Mouse (Mus musculus) MEL (cell line): ENCODE measurements around the gene Slit1.

Experiments used
- CHD1 ChIP-seq: IDR thresholded peaks from 2 replicates; pipeline ENCODE4 v1.6.1; 2012; ENCODE audit warnings: low read depth, mild to moderate bottlenecking, inconsistent platforms, low read length, improper control_type of control experiment
- CTCF ChIP-seq, 3 experiments: IDR thresholded peaks in 2 of 3; conservative IDR thresholded peaks in 1 of 3; 2 replicates each; pipeline ENCODE4 v1.5.1; 2011 to 2012; ENCODE audit warnings: low read length in 3 of 3, low read depth in 2 of 3, mild to moderate bottlenecking in 2 of 3, improper control_type of control experiment in 1 of 3, inconsistent platforms in 1 of 3, mixed read lengths in 1 of 3, moderate library complexity in 1 of 3; ENCODE audit not compliant: control insufficient read depth in 1 of 3, insufficient read depth in 1 of 3, poor library complexity in 1 of 3, severe bottlenecking in 1 of 3
- EP300 ChIP-seq, 2 experiments: IDR thresholded peaks; 2 replicates each; pipeline ENCODE4 v1.6.1; 2011; ENCODE audit warnings: improper control_type of control experiment in 2 of 2, low read length in 2 of 2, low read depth in 1 of 2, mild to moderate bottlenecking in 1 of 2
- KAT2A ChIP-seq: conservative IDR thresholded peaks from 2 replicates; pipeline ENCODE4 v1.6.1; 2012; ENCODE audit warnings: low read depth, low read length, improper control_type of control experiment, inconsistent platforms
- MAFK ChIP-seq: IDR thresholded peaks from 2 replicates; pipeline ENCODE4 v1.6.1; 2011; ENCODE audit warnings: low read depth, mild to moderate bottlenecking, low read length, improper control_type of control experiment, borderline replicate concordance
- MYC ChIP-seq: IDR thresholded peaks from 2 replicates; pipeline ENCODE4 v1.6.1; 2011; ENCODE audit warnings: low read depth, mild to moderate bottlenecking, low read length, improper control_type of control experiment, moderate library complexity
- POLR2A ChIP-seq, 2 experiments: IDR thresholded peaks; 2 replicates each; pipeline ENCODE4 v1.6.1; 2011 to 2012; ENCODE audit warnings: low read length in 2 of 2, mild to moderate bottlenecking in 2 of 2, control low read depth in 1 of 2, improper control_type of control experiment in 1 of 2, low read depth in 1 of 2, moderate library complexity in 1 of 2; ENCODE audit not compliant: control insufficient read depth in 1 of 2, insufficient read depth in 1 of 2, poor library complexity in 1 of 2
- POLR2AphosphoS2 ChIP-seq: IDR thresholded peaks from 2 replicates; pipeline ENCODE4 v1.6.1; 2011; ENCODE audit warnings: low read length, improper control_type of control experiment
- SMC3 ChIP-seq: IDR thresholded peaks from 2 replicates; pipeline ENCODE4 v1.6.1; 2011; ENCODE audit warnings: low read depth, low read length, improper control_type of control experiment
- USF1 ChIP-seq: IDR thresholded peaks from 2 replicates; pipeline ENCODE4 v1.6.1; 2014; ENCODE audit warnings: low read depth, mild to moderate bottlenecking, inconsistent platforms, low read length, improper control_type of control experiment, moderate library complexity
- ZC3H11A ChIP-seq: IDR thresholded peaks from 2 replicates; pipeline ENCODE4 v1.6.1; 2012; ENCODE audit warnings: low read depth, mild to moderate bottlenecking, inconsistent platforms, low read length, improper control_type of control experiment
- ZKSCAN1 ChIP-seq: IDR thresholded peaks from 2 replicates; pipeline ENCODE4 v1.6.1; 2012; ENCODE audit warnings: low read depth, mild to moderate bottlenecking, inconsistent platforms, low read length, improper control_type of control experiment, moderate library complexity
- ZMIZ1 ChIP-seq: IDR thresholded peaks from 2 replicates; pipeline ENCODE4 v1.6.1; 2012; ENCODE audit warnings: low read depth, mild to moderate bottlenecking, inconsistent platforms, low read length, improper control_type of control experiment, moderate library complexity

GRCm38 (mm10) chr19:41737657-41738428 lies 5.6 kb downstream of the Slit1 start:
- TF ChIP-seq KAT2A, result no peak
- TF ChIP-seq POLR2A (IDR thresholded peaks at IDR 0.05; ENCODE audit: control insufficient read depth in 1 of 2, insufficient read depth in 1 of 2, low read depth in 1 of 2, low read length in 2 of 2, poor library complexity in 1 of 2), result no peak
- no peak for TF ChIP-seq CTCF (IDR thresholded peaks at IDR 0.05 in 2 of 3, conservative IDR thresholded peaks at IDR 0.05 in 1 of 3; ENCODE audit: control insufficient read depth in 1 of 3, insufficient read depth in 1 of 3, low read depth in 2 of 3, low read length in 3 of 3, poor library complexity in 1 of 3, severe bottlenecking in 1 of 3)
- no peak for TF ChIP-seq SMC3
- TF ChIP-seq ZMIZ1, result no peak
- TF ChIP-seq MAFK, result no peak
- no peak for TF ChIP-seq MYC
- no peak for TF ChIP-seq ZC3H11A
- TF ChIP-seq CHD1, result no peak
- TF ChIP-seq EP300 (IDR thresholded peaks at IDR 0.05; ENCODE audit: low read depth in 1 of 2, low read length in 2 of 2), result no peak
- no peak for TF ChIP-seq USF1
- TF ChIP-seq ZKSCAN1, result no peak
- TF ChIP-seq POLR2AphosphoS2, result no peak
